Mouse (Mus musculus): ENCODE measurements at regions not wholly inside any gene's neighbourhood (a gene's known extent, or its start where the extent isn't known, plus 50 kb on each side); places are given as distances from the start of the nearest gene placed in this dataset.

- ATAC-seq (ENCODE audit: low TSS enrichment) = peak; percentile 38; the same call in 1 of the 2 replicates
Observed at GRCm38 (mm10) chr8:125619336-125619906, 49.8 kb upstream of the Sipa1l2 start.

Measured in frontal cortex, adult (tissue).